Mouse (Mus musculus) layer of hippocampus, adult 9-10 months (tissue): ENCODE measurements at regions not wholly inside any gene's neighbourhood (a gene's known extent, or its start where the extent isn't known, plus 50 kb on each side); places are given as distances from the start of the nearest gene placed in this dataset.
A peak's percentile ranks its signal among the peaks of the same experiment; 100 is the strongest.

Experiments used
- DNase-seq: peaks from one replicate; pipeline ENCODE4 v3.0.0; 2022; ENCODE audit warnings: low spot score

- no peak for DNase-seq
Observed at GRCm38 (mm10) chr16:97686561-97686960, 75.6 kb upstream of the Tmprss2 start.

- no peak for DNase-seq
Observed at GRCm38 (mm10) chr16:97685603-97686285, 74.7 kb upstream of the Tmprss2 start.

GRCm38 (mm10) chr16:97681191-97681590, 70.2 kb upstream of the Tmprss2 start:
- DNase-seq = no peak

GRCm38 (mm10) chr16:97679820-97680219, 68.8 kb upstream of the Tmprss2 start:
- no peak for DNase-seq

GRCm38 (mm10) chr16:97679252-97679651, 68.3 kb upstream of the Tmprss2 start:
- DNase-seq = no peak

GRCm38 (mm10) chr16:97677621-97678020, 66.6 kb upstream of the Tmprss2 start:
- no peak for DNase-seq

GRCm38 (mm10) chr16:97673576-97673975, 62.6 kb upstream of the Tmprss2 start:
- no peak for DNase-seq

GRCm38 (mm10) chr16:97670131-97671038, 59.4 kb upstream of the Tmprss2 start:
- DNase-seq = peak; percentile 16

- DNase-seq = no peak
Observed at GRCm38 (mm10) chr16:97667536-97667935, 56.5 kb upstream of the Tmprss2 start.

GRCm38 (mm10) chr16:97665518-97665917, 54.5 kb upstream of the Tmprss2 start:
- no peak for DNase-seq
